Mouse (Mus musculus) ovary, adult 18-20 months (tissue): ENCODE measurements at regions not wholly inside any gene's neighbourhood (a gene's known extent, or its start where the extent isn't known, plus 50 kb on each side); places are given as distances from the start of the nearest gene placed in this dataset.

Experiments used
- DNase-seq: peaks from one replicate; pipeline ENCODE4 v3.0.0; 2022; ENCODE audit warnings: low spot score, mixed read lengths

GRCm38 (mm10) chr4:87501791-87502190 is 271.5 kb upstream of the Slc24a2 start:
- DNase-seq: no peak

GRCm38 (mm10) chr4:87500441-87500840 is 270.2 kb upstream of the Slc24a2 start:
- DNase-seq: no peak

GRCm38 (mm10) chr4:87487798-87488197 is 257.5 kb upstream of the Slc24a2 start:
- no peak for DNase-seq

GRCm38 (mm10) chr4:87475537-87475936 is 245.3 kb upstream of the Slc24a2 start:
- DNase-seq: no peak

- no peak for DNase-seq
These were observed 243.2 kb upstream of the Slc24a2 start for GRCm38 (mm10) chr4:87473331-87474039.

GRCm38 (mm10) chr4:87472787-87473186 is 242.5 kb upstream of the Slc24a2 start:
- DNase-seq: no peak

GRCm38 (mm10) chr4:87471385-87471784 is 241.1 kb upstream of the Slc24a2 start:
- DNase-seq: no peak

GRCm38 (mm10) chr4:87467600-87467999 is 237.3 kb upstream of the Slc24a2 start:
- DNase-seq: no peak

GRCm38 (mm10) chr4:87467018-87467417 is 236.7 kb upstream of the Slc24a2 start:
- DNase-seq: no peak

- no peak for DNase-seq
These were observed 231.1 kb upstream of the Slc24a2 start for GRCm38 (mm10) chr4:87461181-87461912.

GRCm38 (mm10) chr4:87455863-87456578 is 225.7 kb upstream of the Slc24a2 start:
- no peak for DNase-seq

GRCm38 (mm10) chr4:87452122-87452521 is 221.8 kb upstream of the Slc24a2 start:
- no peak for DNase-seq

- DNase-seq: no peak
These were observed 221.0 kb upstream of the Slc24a2 start for GRCm38 (mm10) chr4:87451251-87451650.

GRCm38 (mm10) chr4:87448338-87448737 is 218.1 kb upstream of the Slc24a2 start:
- no peak for DNase-seq

GRCm38 (mm10) chr4:87446856-87447255 is 216.6 kb upstream of the Slc24a2 start:
- DNase-seq: no peak

- no peak for DNase-seq
These were observed 203.9 kb upstream of the Slc24a2 start for GRCm38 (mm10) chr4:87434136-87434535.

- DNase-seq: no peak
These were observed 198.1 kb upstream of the Slc24a2 start for GRCm38 (mm10) chr4:87428374-87428773.

GRCm38 (mm10) chr4:87424066-87424465 is 193.8 kb upstream of the Slc24a2 start:
- no peak for DNase-seq

GRCm38 (mm10) chr4:87422588-87422987 is 192.3 kb upstream of the Slc24a2 start:
- DNase-seq: peak; percentile 9

GRCm38 (mm10) chr4:87403354-87403753 is 173.1 kb upstream of the Slc24a2 start:
- no peak for DNase-seq

- DNase-seq: no peak
These were observed 171.9 kb upstream of the Slc24a2 start for GRCm38 (mm10) chr4:87402173-87402556.

GRCm38 (mm10) chr4:87401316-87402172 is 171.3 kb upstream of the Slc24a2 start:
- DNase-seq: no peak
